In the genomic region with DNA sequence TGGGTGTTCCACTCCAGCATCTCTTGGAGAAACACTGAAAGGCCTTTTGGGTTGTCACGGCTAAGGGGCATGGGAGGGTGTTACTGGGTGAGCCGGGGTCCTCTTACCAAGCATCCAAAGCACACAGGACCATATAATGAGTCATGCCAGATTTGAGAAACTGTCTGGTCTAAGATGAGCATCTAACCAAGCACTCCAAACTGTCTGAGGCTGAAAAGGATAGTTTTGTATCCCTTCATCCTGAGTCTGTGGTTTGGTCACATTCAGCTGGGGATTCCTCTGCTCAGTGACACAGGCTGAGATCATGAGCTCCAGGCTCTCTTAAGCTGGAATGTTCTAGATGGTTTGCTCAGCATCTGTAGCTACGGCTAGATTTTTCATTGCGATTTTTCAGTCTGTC, we compare ENCODE assay signal across 30 mouse cellular contexts. TPM values are rescaled to one million over a fixed set of nuclear protein-coding genes. Genes with fewer than 3 reads are reported as not detected.
DNase-seq lines count a peak whose midpoint lies in the region; ATAC-seq and TF ChIP-seq lines count a peak whose summit lies in the region.
"Had no signal": no experiment of that assay in that cellular context is flagged by ENCODE, and none has a peak within 500 bp of the region (broad histone marks: within the 10 kb centered on the region; RNA-seq: fewer than 3 reads in every experiment).

No protein-coding gene starts in this region.

- CTCF ChIA-PET in Patski (lab: Charles Lee), result no interaction called here

- H3K4me3 ChIP-seq in C2C12 (ENCODE audit: insufficient read depth, poor library complexity, severe bottlenecking), result no peak overlapping the region
- H3K4me3 ChIP-seq: embryonic facial prominence, embryonic 12.5 days; embryonic facial prominence, embryonic 15.5 days; erythroblast, embryonic 14.5 days; forebrain, embryonic 12.5 days; forebrain, embryonic 15.5 days; heart, embryonic 12.5 days; heart, embryonic 15.5 days; hindbrain, embryonic 10.5 days; hindbrain, embryonic 13.5 days; intestine, embryonic 15.5 days had no signal

- in situ Hi-C loops in Patski (cut with MboI; ENCODE audit: low pct_unique_long_range_greater_than_20kb), result no loop called here

- peaks cover 28% of the 10 kb centered on the region for H3K79me3 ChIP-seq in C2C12 (ENCODE audit: low read depth)

- no peak overlapping the region for H3ac ChIP-seq in C2C12 (ENCODE audit: control insufficient read depth, insufficient read length, low read depth)

- no peak for TF ChIP-seq CTCF in C2C12 (IDR thresholded peaks at IDR 0.05; ENCODE audit: control insufficient read depth, insufficient read depth, insufficient read length)
- no peak for TF ChIP-seq CTCF in Patski (IDR thresholded peaks at IDR 0.05)

- H3K27me3 ChIP-seq in C2C12 (ENCODE audit: control insufficient read depth, insufficient read depth, insufficient read length), result no peaks in the 10 kb centered on the region
- no peaks in the 10 kb centered on the region for H3K27me3 ChIP-seq in Patski
- H3K27me3 ChIP-seq: CH12.LX; embryonic facial prominence, embryonic 12.5 days; embryonic facial prominence, embryonic 15.5 days; forebrain, embryonic 12.5 days; forebrain, embryonic 15.5 days; heart, embryonic 12.5 days; heart, embryonic 15.5 days; hindbrain, embryonic 13.5 days; intestine, embryonic 15.5 days had no signal

- H3K36me3 ChIP-seq in C2C12 (ENCODE audit: control insufficient read depth, insufficient read depth), result peaks cover 52% of the 10 kb centered on the region
- H3K36me3 ChIP-seq: forebrain, embryonic 15.5 days had no signal

- DNase-seq in 3134 (ENCODE audit: extremely low read depth, insufficient read length, low spot score) (peak; percentile 51), Patski (ENCODE audit: low read depth, low spot score) (peak; percentile 88)
- DNase-seq in lung, postnatal 14 days, result no peak
- no peak for DNase-seq in lung, postnatal 25 days (ENCODE audit: low spot score)
- DNase-seq in heart, adult 9 months (ENCODE audit: low spot score in 2 of 2), result no peak
- DNase-seq: adrenal gland, adult 2 months; adrenal gland, postnatal 14 days; cerebellum, adult 11 months; cerebellum, adult 2 months; cerebellum, adult 9-11 months; cerebellum, postnatal 25 days; gastrocnemius, postnatal 10 days; gastrocnemius, postnatal 36 days; heart, adult 11 months; heart, postnatal 10 days; heart, postnatal 36 days; kidney, adult 11 months had no signal

- POLR2A ChIA-PET in Patski (lab: Charles Lee), result interaction anchor here (0.6 kb wide), 1 partner anchor 92 kb away, joined by 3 read pairs; no protein-coding TSS in a partner anchor

- H3K79me2 ChIP-seq in C2C12 (ENCODE audit: control insufficient read depth, insufficient read depth), result peaks cover 75% of the 10 kb centered on the region

- ATAC-seq in Patski, result peak; percentile 82
- ATAC-seq: forebrain, embryonic 15.5 days; hindbrain, embryonic 16.5 days; intestine, embryonic 15.5 days had no signal

TF ChIP-seq in C2C12, 6 proteins besides CTCF, POLR2A, EP300 and RAD21:
- TF ChIP-seq FOSL1 (IDR thresholded peaks at IDR 0.05; ENCODE audit: insufficient read depth, low read length, poor library complexity, severe bottlenecking), result peak; percentile 2
- no peak for TF ChIP-seq MYOG (IDR thresholded peaks at IDR 0.05; ENCODE audit: control insufficient read depth, extremely low read depth, insufficient read length)
- no peak for TF ChIP-seq USF1 (IDR thresholded peaks at IDR 0.05; ENCODE audit: low read depth)

RNA-seq across cellular contexts. Expression of a gene that starts 7.4 kb away (rescaled TPM):
- 19.9 TPM for polyA plus RNA-seq in C2C12 (2012; fragmentation: generic; extraction: Trizol)
- polyA plus RNA-seq in Patski (2021), result 11.7 TPM

Comparison
In these comparisons a context has a peak if more than half of its experiments do, and no peak if none do; other contexts are left out.
1. DNase-seq: peak in 3134 (single experiment) and Patski (single experiment); none in lung, postnatal 14 days (single experiment), lung, postnatal 25 days (single experiment) and heart, adult 9 months (0 of 2).